Mouse (Mus musculus): ENCODE data around the gene Lim2. TPM values are rescaled to one million over a fixed set of nuclear protein-coding genes. Genes with fewer than 3 reads are reported as not detected.

The Lim2 gene
- total RNA-seq, 2 experiments from 2014 or later: not detected

DNA sequence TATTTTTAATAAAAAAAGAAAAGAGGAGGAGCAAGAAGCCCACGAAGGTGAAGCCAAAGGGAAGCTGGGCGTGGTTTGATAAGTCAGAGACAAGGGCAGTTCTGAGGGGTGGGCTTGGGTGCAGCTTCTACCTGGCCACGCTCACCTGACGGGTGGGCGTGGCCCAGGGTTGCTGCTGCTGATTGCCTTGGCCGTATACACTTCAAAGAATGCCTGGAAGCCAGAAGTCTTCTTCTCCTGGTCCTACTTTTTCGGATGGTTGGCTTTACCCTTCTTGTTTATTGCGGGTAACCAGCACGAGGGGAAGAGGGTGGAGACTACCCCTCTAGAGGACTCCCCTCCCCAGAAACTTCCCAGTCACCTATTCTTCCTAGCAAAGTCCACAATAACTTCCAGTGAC, 15.2 kb downstream of the Lim2 start:
- DNase-seq (ENCODE audit: low spot score in 2 of 2): no peak
- intact Hi-C loops (cut with DNase I): loop anchor here (2.0 kb wide), 1 partner anchor 130 kb away; the partner anchor contains the start of gene Zfp715

GRCm38 (mm10) chr7:43443126-43443916, 15.9 kb downstream of the Lim2 start:
- intact Hi-C loops (cut with DNase I): loop anchor here (2.0 kb wide), 1 partner anchor 131 kb away; the partner anchor contains the start of gene Zfp715
- peak; percentile 71 for DNase-seq (ENCODE audit: low spot score in 2 of 2)

DNA sequence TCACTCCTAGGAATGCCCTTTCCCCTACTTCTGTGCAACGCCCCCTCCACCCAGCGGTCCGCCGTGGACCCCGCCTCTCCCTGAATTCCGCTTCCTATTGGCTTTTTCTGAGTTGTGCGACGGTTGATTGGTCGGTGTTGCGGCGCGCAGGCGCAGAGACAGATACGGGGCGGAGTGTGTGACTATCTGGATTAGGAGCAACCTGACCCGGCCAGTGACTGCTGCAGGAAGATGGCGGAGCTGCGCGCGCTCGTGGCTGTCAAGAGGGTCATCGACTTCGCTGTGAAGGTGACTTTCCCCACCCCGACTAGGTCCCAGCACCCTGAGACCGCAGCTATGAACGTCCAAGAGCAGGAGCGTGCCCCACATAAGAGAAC, 16.4 kb downstream of the Lim2 start, which contains the start of the genes Etfb and Gm45233:
Gene Etfb, plus strand, starts transcription at position 167 of the 377 bp plus-strand sequence.
Gene Gm45233, plus strand, starts transcription at position 212 of the 377 bp plus-strand sequence.
- intact Hi-C loops (cut with DNase I): loop anchor here (2.0 kb wide), 1 partner anchor 131 kb away; the partner anchor contains the start of gene Zfp715
- DNase-seq (ENCODE audit: low spot score in 2 of 2): peak; percentile 93 to 98

DNA sequence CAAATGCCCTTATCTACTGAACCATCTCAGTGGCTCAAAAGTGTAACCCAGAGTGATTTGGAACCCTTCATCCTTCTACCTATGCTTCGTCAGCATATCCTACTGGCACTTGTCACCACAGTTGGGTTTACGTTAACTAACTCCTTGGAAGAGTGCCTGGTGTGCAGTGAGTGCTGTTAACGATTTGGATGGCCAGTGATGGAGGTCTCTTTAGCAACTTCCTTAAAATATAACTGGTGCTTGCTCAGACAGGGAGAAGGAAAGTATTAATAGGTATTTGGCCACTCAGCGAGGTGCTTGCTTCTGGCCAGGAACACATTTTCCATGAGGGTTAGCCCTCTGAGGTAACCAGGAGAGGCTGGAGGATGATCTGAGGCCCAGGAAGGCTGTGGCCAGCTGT, 20.3 kb downstream of the Lim2 start:
- intact Hi-C loops (cut with DNase I): no loop called here
- DNase-seq (ENCODE audit: low spot score in 2 of 2): no peak

DNA sequence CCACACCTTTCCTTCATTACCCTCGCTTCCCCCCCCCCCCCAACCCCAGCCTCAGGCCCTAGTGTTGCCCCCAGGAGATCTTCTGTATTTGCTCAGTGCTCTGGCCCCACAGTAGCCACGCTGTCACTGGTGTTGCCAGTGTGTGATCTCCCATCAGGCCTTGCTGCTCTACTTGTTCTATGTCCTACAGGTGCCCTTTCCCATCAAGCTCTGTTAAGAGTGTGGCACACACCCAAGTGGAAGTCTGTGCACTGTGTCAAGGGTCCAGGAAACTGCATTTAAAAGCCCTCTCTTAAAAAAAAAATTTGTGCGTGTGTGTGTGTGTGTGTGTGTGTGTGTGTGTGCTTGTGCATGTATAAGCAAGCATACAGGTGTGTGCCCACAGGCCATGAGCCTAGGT, 20.8 kb downstream of the Lim2 start:
- intact Hi-C loops (cut with DNase I): no loop called here
- no peak for DNase-seq (ENCODE audit: low spot score in 2 of 2)

DNA sequence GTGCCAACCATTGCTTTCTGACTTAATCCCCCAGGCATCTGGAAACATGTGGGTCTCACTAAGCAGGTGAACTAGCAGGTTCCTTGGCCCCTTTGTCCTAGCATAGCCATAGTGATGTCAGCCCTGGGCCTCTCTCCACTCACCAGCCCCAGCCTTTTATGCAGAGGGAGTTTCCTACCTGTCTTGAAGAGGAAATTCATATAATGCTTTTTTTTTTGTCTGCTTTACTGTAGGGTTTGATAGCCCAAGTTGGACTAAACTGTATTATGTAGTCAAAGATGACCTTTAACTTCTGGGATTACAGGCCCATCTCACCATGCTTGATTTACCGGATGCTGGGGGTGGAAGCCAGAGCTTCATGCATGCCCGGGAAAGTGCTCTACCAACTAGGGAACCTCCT, 22.3 kb downstream of the Lim2 start:
- no peak for DNase-seq (ENCODE audit: low spot score in 2 of 2)
- intact Hi-C loops (cut with DNase I): no loop called here

DNA sequence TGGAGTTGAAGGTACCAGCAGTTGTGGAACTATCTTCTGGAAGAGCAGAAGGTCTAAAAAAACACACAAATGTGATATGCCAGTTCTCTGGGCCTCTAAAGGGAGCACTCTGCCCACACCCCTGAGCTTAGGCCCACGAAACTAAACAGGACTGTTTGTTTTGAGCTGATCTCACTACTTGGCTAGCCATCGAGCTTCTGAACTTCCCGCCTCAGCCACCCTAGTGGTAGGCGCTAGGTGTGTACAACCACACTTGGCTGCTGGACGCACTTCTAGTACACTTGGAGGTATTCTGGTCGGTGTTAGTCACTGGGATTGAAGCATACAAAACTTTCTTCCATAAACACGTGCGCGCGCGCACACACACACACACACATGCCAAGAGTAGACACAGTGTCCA, 24.3 kb downstream of the Lim2 start:
- DNase-seq (ENCODE audit: low spot score in 2 of 2): no peak
- intact Hi-C loops (cut with DNase I): no loop called here

- DNase-seq (ENCODE audit: low spot score in 2 of 2): no peak
- intact Hi-C loops (cut with DNase I): no loop called here
Observed at GRCm38 (mm10) chr7:43452609-43453008, 25.1 kb downstream of the Lim2 start.

- DNase-seq (ENCODE audit: low spot score in 2 of 2): no peak
- intact Hi-C loops (cut with DNase I): no loop called here
Observed at GRCm38 (mm10) chr7:43453599-43454355, 26.3 kb downstream of the Lim2 start.

DNA sequence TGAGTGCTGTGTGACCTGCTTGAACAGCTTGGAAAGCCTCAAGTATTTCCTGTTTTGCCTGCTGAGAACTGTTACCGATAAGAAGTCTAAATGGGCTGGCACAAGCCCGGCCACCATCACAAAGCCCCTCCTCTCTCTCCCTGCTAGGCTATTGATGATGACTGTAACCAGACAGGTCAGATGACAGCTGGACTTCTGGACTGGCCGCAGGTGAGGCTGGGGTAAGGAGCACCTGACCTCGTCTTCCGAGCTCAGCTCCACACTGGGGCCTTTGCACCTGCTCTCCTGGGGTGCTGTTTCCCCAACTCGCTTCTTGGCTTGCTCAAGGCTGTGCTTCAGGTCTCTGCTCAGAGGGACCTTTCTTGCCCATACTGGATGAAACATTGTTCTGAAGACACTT, 26.9 kb downstream of the Lim2 start:
- intact Hi-C loops (cut with DNase I): no loop called here
- DNase-seq (ENCODE audit: low spot score in 2 of 2): no peak

DNA sequence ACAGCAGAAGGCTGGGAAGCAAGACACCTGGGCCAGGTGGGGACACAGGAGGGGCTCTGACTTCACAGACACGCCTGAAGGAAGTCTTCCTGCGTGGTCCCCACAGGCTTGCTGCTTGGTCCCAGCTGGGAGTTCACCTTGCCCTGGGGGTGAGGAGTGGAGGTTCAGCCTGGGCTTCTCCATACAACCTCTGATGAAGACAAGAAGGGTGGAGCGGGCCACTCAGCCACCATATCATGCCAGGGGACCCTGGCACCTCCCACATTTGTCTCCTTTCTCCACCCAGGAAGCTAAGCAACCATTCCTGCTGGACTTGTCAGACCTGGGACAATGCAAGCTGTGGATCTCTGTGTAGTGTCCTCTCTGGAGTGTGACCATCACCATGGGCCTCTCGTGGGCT, 35.4 kb downstream of the Lim2 start, which contains the start of gene Vsig10l:
Gene Vsig10l, plus strand, starts transcription at position 301 of the 400 bp plus-strand sequence.
- no peak for DNase-seq (ENCODE audit: low spot score in 2 of 2)
- intact Hi-C loops (cut with DNase I): no loop called here

GRCm38 (mm10) chr7:43463976-43464375, 36.5 kb downstream of the Lim2 start:
- intact Hi-C loops (cut with DNase I): no loop called here
- no peak for DNase-seq (ENCODE audit: low spot score in 2 of 2)

DNA sequence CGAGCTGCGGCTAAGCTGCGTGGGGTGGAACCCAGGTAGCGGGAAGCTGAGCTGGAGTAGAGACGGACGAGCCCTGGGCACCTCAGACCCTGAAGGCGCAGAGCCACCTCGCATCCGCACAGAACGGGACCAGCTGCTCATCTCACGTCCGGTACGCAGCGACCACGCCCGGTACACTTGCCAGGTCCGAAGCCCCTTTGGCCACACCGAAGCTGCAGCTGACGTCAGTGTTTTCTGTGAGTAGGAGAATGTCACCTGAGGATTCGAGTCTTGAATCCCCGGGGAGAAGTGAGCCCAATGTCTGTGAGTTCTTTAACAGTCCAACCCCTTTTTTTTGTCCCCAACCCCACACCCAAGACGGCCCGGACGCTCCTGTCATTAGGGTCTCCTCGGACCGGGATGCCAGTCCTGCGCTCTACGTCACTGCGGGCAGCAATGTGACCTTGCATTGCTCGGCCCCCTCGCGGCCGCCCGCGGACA, 37.4 kb downstream of the Lim2 start:
- DNase-seq (ENCODE audit: low spot score in 2 of 2): no peak
- intact Hi-C loops (cut with DNase I): loop anchor here (5.0 kb wide), 1 partner anchor 97 kb away; the partner anchor contains the start of gene Zfp658

GRCm38 (mm10) chr7:43465344-43466098, 38.1 kb downstream of the Lim2 start:
- DNase-seq (ENCODE audit: low spot score in 2 of 2): peak; percentile 80
- intact Hi-C loops (cut with DNase I): loop anchor here (1.0 to 5.0 kb wide), 2 partner anchors 42 to 97 kb away; partner anchors contain the start of gene Zfp658

GRCm38 (mm10) chr7:43466099-43466694, 38.7 kb downstream of the Lim2 start:
- intact Hi-C loops (cut with DNase I): loop anchor here (1.0 to 5.0 kb wide), 2 partner anchors 43 to 96 kb away; partner anchors contain the start of gene Zfp658
- peak; percentile 73 to 80 for DNase-seq (ENCODE audit: low spot score in 2 of 2)

DNA sequence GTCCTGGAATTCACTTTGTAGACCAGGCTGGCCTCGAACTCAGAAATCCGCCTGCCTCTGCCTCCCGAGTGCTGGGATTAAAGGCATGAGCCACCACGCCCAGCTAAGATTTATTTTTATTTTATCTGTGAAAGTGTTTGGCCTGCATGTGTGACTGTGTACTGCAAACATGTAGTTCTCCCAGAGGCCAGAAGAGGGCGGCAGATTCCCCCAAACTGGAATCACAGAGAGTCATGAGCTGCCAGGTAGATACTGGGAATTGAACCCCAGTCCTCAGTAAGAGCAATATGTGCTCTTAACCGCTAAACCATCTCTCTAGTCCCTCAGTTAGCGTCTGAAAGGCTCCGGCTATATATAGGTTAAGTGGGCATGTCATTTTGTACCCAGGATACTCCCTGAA, 42.9 kb downstream of the Lim2 start:
- intact Hi-C loops (cut with DNase I): loop anchor here (2.0 kb wide), 1 partner anchor 24 kb away; no protein-coding TSS in a partner anchor

DNA sequence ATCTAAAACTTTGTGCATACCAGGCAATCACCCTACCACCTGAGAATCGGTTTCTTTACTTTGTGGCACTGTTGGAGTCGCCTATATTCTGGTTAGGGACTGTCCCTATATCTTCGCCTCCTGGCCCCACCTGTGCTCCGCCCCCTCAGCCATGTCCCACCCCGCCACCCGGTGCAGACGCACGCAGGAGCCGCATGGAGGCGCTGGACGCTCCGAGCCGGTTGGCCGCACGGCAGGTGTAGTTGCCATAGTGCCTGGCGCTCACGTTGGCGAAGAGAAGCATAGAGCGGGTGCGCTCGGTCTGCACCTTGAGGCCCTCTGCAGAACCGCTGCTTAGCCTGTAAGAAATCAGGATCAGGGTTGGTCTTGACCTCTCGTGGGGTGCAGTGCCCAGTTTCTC, 48.2 kb downstream of the Lim2 start:
- DNase-seq (ENCODE audit: low spot score in 2 of 2): no peak
- intact Hi-C loops (cut with DNase I): no loop called here

More for the DNA sequence above, 42.9 kb downstream of the Lim2 start:
- no peak for DNase-seq (ENCODE audit: low spot score in 2 of 2)

DNA sequence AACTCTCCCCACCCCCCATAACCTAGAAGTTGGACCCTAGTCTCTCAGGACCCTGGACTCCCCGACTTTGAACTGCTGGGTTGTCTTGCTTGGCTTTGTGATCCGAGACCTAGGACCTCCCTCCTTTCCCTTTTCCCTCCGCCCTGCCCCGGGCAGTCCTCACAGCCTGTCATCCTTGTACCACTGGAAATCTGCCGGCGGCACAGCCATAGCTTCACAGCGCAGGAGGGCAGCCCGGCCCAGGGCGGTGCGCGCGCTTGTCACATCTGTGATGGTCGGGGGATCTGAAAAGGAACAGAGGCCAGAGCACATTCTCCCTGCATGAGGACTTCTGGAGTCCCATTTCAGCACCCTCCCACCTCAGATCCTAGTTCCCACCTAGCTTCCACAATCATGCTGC, 48.9 kb downstream of the Lim2 start:
- intact Hi-C loops (cut with DNase I): no loop called here
- no peak for DNase-seq (ENCODE audit: low spot score in 2 of 2)

DNA sequence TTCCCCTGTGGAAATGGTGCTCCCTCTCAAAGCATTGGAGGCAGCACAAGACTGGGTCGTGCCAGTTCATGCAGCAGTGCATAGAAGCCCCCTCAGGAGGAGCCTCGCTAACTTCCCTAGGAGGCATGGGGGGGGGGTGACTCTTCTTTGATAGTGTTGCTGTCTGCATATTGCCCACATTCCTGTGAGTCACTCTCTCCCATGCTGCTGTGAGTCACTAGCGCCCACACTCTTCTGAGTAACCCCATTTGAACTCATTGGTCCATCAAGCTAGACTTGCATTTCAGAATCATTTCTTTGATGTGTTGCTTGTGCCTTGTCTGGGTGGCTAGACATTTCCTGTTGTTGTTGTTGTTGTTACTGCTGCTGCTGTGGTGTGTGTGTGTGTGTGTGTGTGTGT, 53.7 kb downstream of the Lim2 start:
- peak; percentile 59 to 94 for DNase-seq (ENCODE audit: low spot score in 2 of 2)
- intact Hi-C loops (cut with DNase I): no loop called here

Measured in left cerebral cortex, postnatal 25 days (tissue).